Mouse (Mus musculus) ES-E14 (cell line): Measurements from ENCODE around the gene Chaf1a.

ENCODE experiments used
- CHD2 ChIP-seq: IDR thresholded peaks from 2 replicates; pipeline ENCODE4 v1.6.1; 2014; ENCODE audit warnings: mild to moderate bottlenecking, low read depth, low read length, inconsistent platforms
- HCFC1 ChIP-seq: IDR thresholded peaks from 2 replicates; pipeline ENCODE4 v1.6.1; 2012; ENCODE audit warnings: low read length, inconsistent platforms, borderline replicate concordance; ENCODE audit not compliant: insufficient read depth
- MAFK ChIP-seq: IDR thresholded peaks from 2 replicates; pipeline ENCODE4 v1.6.1; 2014; ENCODE audit warnings: mild to moderate bottlenecking, low read depth, low read length, inconsistent platforms; ENCODE audit not compliant: insufficient read depth
- ZC3H11A ChIP-seq: IDR thresholded peaks from 2 replicates; pipeline ENCODE4 v1.6.1; 2012; ENCODE audit warnings: low read depth, mild to moderate bottlenecking, inconsistent platforms, low read length, borderline replicate concordance
- ZNF384 ChIP-seq: IDR thresholded peaks from 2 replicates; pipeline ENCODE4 v1.6.1; 2012; ENCODE audit warnings: low read depth, low read length, inconsistent platforms

- TF ChIP-seq ZC3H11A (no peak), MAFK (no peak), HCFC1 (no peak), ZNF384 (no peak), CHD2 (no peak)
Observed at GRCm38 (mm10) chr17:56054938-56055337, 14.7 kb downstream of the Chaf1a start.
